Mouse (Mus musculus) ES-E14 (cell line): ENCODE measurements around the gene Pnpla3. TPM values are rescaled to one million over a fixed set of nuclear protein-coding genes. Genes with fewer than 3 reads are reported as not detected.

Experiments used
- DNase-seq: peaks from one replicate; pipeline ENCODE4 v3.0.0-alpha.2; 2013; ENCODE audit warnings: low read depth, low spot score
- H3K27ac ChIP-seq: 2 replicates; pipeline ENCODE4 v1.5.1; 2012; ENCODE audit warnings: low read depth, mild to moderate bottlenecking, low read length, moderate library complexity, mixed read lengths; ENCODE audit not compliant: poor library complexity, insufficient read depth, severe bottlenecking
- H3K36me3 ChIP-seq: 2 replicates; pipeline ENCODE4 v1.6.1; 2012; ENCODE audit warnings: mild to moderate bottlenecking, low read length, moderate library complexity, mixed read lengths; ENCODE audit not compliant: control insufficient read depth, poor library complexity, insufficient read depth, severe bottlenecking
- H3K4me1 ChIP-seq, 2 experiments: fragments of 150-350 bp in 1 of 2; sonication (generic) in 1 of 2; 2 replicates each; pipeline ENCODE4 v1.6.1; 2012; ENCODE audit warnings: low read length in 2 of 2, mild to moderate bottlenecking in 1 of 2, mixed read lengths in 1 of 2; ENCODE audit not compliant: control insufficient read depth in 2 of 2, insufficient read depth in 2 of 2, poor library complexity in 1 of 2
- H3K4me3 ChIP-seq, 2 experiments: fragments of 150-350 bp in 1 of 2; sonication (generic) in 1 of 2; 2 replicates each; pipeline ENCODE4 v1.5.1; 2012; ENCODE audit warnings: low read length in 2 of 2, low read depth in 1 of 2, mild to moderate bottlenecking in 1 of 2, mixed read lengths in 1 of 2; ENCODE audit not compliant: insufficient read depth in 1 of 2, poor library complexity in 1 of 2, severe bottlenecking in 1 of 2
- H3K9ac ChIP-seq: 2 replicates; pipeline ENCODE4 v1.6.1; 2012; ENCODE audit warnings: low read depth, mild to moderate bottlenecking, low read length, mixed read lengths; ENCODE audit not compliant: poor library complexity, insufficient read depth, severe bottlenecking
- H3K9me3 ChIP-seq: fragments of 150-350 bp; sonication (generic); 2 replicates; pipeline ENCODE4 v1.6.1; 2012; ENCODE audit warnings: low read depth, mild to moderate bottlenecking, low read length; ENCODE audit not compliant: control insufficient read depth, insufficient read depth
- CHD2 ChIP-seq: IDR thresholded peaks from 2 replicates; pipeline ENCODE4 v1.6.1; 2014; ENCODE audit warnings: mild to moderate bottlenecking, low read depth, low read length, inconsistent platforms
- HCFC1 ChIP-seq: IDR thresholded peaks from 2 replicates; pipeline ENCODE4 v1.6.1; 2012; ENCODE audit warnings: low read length, inconsistent platforms, borderline replicate concordance; ENCODE audit not compliant: insufficient read depth
- MAFK ChIP-seq: IDR thresholded peaks from 2 replicates; pipeline ENCODE4 v1.6.1; 2014; ENCODE audit warnings: mild to moderate bottlenecking, low read depth, low read length, inconsistent platforms; ENCODE audit not compliant: insufficient read depth
- ZC3H11A ChIP-seq: IDR thresholded peaks from 2 replicates; pipeline ENCODE4 v1.6.1; 2012; ENCODE audit warnings: low read depth, mild to moderate bottlenecking, inconsistent platforms, low read length, borderline replicate concordance
- ZNF384 ChIP-seq: IDR thresholded peaks from 2 replicates; pipeline ENCODE4 v1.6.1; 2012; ENCODE audit warnings: low read depth, low read length, inconsistent platforms
- in situ Hi-C, 2 experiments: fragments of 600-800 bp; cut with MboI; formaldehyde crosslinking; loops; one replicate each; pipeline ENCODE4 v1.15.1; 2025; ENCODE audit warnings: low sequenced_read_pairs in 2 of 2, inconsistent platforms in 1 of 2; ENCODE audit not compliant: unreplicated experiment in 2 of 2
- total RNA-seq: library from RNA; depleted of rRNA; stranded (reverse); fragments of 300-350 nt; gene quantifications from 2 replicates; pipeline ENCODE4 v1.2.3, GENCODE M21; 2012; rRNA removed

The Pnpla3 gene
- total RNA-seq, 1 experiment: 4.1 TPM

- DNase-seq: no peak
- Histone ChIP-seq H3K4me3 (peak overlapping the region in 1 of 2 experiments; percentile 14; a peak in 1 of 4 replicates), H3K9ac (peak overlapping the region; percentile 13; the same call in 1 of the 2 replicates), H3K36me3 (no peaks in the 10 kb centered on the region), H3K4me1 (peaks cover 7 to 32% of the 10 kb centered on the region in 2 experiments; a peak in 3 of 4 replicates), H3K9me3 (no peaks in the 10 kb centered on the region), H3K27ac (peak overlapping the region; percentile 34; the same call in 1 of the 2 replicates)
- in situ Hi-C loops: no loop called here
- no peak for TF ChIP-seq MAFK
- no peak for TF ChIP-seq HCFC1
- TF ChIP-seq CHD2: no peak
Measured at GRCm38 (mm10) chr15:84234794-84235581, 67.4 kb downstream of the Pnpla3 start.

- in situ Hi-C loops: no loop called here
Measured at GRCm38 (mm10) chr15:84235646-84236045, 68.0 kb downstream of the Pnpla3 start.

More at GRCm38 (mm10) chr15:84235646-84236045, 68.0 kb downstream of the Pnpla3 start:
- peak; percentile 48 for DNase-seq
- peak overlapping the region in 1 of 2 experiments; percentile 14; a peak in 1 of 4 replicates for H3K4me3 ChIP-seq
- TF ChIP-seq CHD2: no peak
- TF ChIP-seq MAFK: no peak
- no peak for TF ChIP-seq ZNF384
- TF ChIP-seq ZC3H11A: no peak
- no peak for TF ChIP-seq HCFC1
- peak overlapping the region; percentile 13; the same call in 1 of the 2 replicates for H3K9ac ChIP-seq
- H3K27ac ChIP-seq: peak overlapping the region; percentile 34; the same call in 1 of the 2 replicates
- H3K36me3 ChIP-seq: no peaks in the 10 kb centered on the region
- H3K9me3 ChIP-seq: no peaks in the 10 kb centered on the region
- H3K4me1 ChIP-seq: peaks cover 7 to 32% of the 10 kb centered on the region in 2 experiments; a peak in 3 of 4 replicates

Other genes starting within 250 kb of the Pnpla3 start
- gene Efcab6, start 102.5 kb upstream of the Pnpla3 start, total RNA-seq: 0.76 and 1.3 TPM in 2 replicates
- gene Sult4a1, start 62.1 kb upstream of the Pnpla3 start, total RNA-seq: 34.9 and 40.5 TPM in 2 replicates
- 0.11 and 0.13 TPM in 2 replicates for gene Pnpla5, start 44.7 kb upstream of the Pnpla3 start, total RNA-seq
- gene Samm50, start 24.4 kb downstream of the Pnpla3 start, total RNA-seq: 107 TPM in 2 replicates
- gene Parvb, start 64.2 kb downstream of the Pnpla3 start, total RNA-seq: 10.8 and 18.6 TPM in 2 replicates
- gene Parvg, start 156.2 kb downstream of the Pnpla3 start, total RNA-seq: 1.3 TPM in 2 replicates